Mouse (Mus musculus) testis, postnatal 14 days (tissue): Measurements from ENCODE around the gene Manbal.

ENCODE experiments used
- DNase-seq: peaks from one replicate; pipeline ENCODE4 v3.0.0; 2021; ENCODE audit warnings: low spot score

Manbal gene

DNA sequence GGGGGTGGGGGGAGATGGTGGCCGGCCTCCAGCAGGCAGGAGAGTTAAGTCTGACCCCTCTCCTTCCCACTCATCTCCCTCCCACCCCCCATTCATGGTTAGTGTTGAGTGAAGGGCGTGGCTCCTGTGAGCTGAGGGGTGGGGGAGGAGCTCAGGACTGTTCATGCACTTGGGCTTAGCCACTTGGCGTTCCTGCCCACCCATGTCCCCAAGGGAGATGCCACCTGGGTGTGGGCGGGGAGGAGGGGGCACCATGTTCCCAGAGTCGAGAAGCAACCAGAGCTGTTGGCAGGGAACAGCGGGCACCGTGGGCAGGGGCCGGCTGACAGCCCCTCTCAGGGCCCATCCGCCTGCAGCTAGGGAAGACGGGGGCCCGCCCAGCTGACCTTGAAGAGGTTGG, 69.1 kb downstream of the Manbal start:
- no peak for DNase-seq

DNA sequence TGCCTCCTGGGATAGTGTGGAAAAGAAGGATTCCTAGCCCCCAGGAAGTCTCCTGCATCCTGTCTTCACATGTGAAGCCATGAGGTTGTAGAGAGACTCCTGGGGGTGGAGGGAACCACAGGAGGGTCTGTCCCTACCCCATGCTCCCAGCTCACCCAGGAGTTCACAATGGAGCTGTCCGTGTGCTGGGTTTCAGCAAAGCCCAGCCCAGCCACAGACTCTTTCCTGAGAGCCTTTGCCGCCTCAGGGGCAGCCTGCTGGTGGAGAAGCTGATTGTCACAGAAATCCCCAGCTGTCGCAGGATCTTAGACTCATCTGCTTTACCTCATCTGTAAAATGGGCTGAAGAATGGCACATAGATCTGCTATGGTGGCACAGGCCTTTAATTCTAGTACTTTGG, 69.7 kb downstream of the Manbal start:
- DNase-seq, result no peak

DNA sequence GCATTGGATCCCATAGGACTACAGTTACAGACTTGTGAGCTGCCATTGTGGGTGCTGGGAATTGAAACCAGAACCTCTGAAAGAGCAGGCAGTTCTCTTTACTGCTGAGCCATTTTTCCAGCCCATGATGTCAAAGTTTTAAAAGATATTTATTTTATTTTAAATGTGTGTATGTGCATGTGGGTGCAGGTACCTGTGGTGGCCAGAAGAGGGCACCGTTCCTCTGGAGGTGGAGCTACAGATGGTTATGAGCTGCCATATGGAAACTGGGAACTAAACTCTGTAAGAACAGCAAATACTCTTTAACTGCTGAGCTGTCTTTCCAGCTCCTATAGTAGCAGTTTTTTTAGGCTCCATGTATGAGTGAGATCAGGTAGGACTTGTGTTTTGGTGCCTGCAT, 74.0 kb downstream of the Manbal start:
- DNase-seq, result no peak
